Mouse (Mus musculus): ENCODE measurements around the gene Diexf.

DNA sequence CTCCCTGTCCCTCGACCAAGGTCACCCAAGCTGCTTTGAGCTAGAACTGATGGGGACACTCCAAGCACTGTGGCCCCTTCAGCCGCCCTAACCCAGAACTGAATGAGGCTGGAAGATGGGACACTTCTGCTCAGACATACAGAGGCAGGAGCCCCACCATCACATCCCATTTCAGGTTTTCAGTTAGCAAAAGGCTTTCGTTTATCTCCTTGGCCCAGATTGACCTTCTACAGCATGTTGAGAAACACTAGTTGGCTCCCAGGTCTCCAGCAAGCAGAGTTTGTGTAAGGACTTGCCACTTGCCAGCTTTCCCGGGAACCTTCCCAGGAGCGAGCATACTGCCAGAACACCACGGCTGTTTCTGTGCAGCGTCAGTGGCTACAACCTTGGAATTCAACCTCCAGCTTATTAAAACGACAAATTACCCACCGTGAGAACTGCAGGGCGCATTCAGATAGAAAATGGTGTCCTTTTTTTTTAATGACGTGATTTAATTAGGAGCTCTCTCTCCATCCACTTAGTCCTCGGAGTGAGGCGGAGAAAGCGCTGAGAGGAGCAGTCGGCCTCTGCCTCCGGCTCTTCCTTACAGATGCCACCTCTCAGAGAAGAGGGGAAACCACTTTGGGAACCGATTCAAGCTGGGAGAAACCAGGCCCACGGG lies 39.7 kb downstream of the Diexf start:
- TF ChIP-seq CTCF (IDR thresholded peaks at IDR 0.05; ENCODE audit: low read depth) (no peak), EP300 (optimal IDR thresholded peaks at IDR 0.05) (no peak)

Measured in stomach, postnatal 0 days (tissue).